Mouse (Mus musculus): Measurements from ENCODE around the gene Iah1. TPM values are rescaled to one million over a fixed set of nuclear protein-coding genes. Genes with fewer than 3 reads are reported as not detected.

The Iah1 gene
- polyA plus RNA-seq, 1 experiment = 50.1 TPM

DNA sequence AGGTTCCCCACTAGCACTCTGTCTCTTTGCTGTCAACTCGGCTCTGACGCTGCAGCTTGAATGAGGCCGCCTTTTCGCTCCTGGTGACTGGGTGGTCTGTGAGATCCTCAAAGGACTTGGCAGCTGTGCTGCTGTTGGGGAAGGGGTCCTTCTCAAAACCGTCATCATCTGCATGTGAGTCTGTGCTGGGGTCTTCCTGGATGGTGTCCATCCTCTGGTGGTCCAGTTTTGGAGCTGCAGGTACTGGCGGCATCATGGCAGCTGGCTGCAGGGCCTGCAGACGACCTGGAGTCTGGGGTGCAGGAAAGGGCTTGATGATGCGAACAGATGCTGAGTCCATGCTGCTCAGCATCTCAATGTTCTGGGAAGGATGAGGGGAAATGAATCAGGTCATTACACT lies 9.1 kb downstream of the Iah1 start:
- 98% methylated on average over 8 of the region's 8 CpGs for WGBS
- Histone ChIP-seq H3K4me1 (replicated peaks; ENCODE audit: control insufficient read depth, insufficient read depth, low read length) (no peaks in the 10 kb centered on the region), H3K36me3 (ENCODE audit: control insufficient read depth, insufficient read depth, low read length) (peaks cover 66% of the 10 kb centered on the region), H3K4me3 (ENCODE audit: control insufficient read depth, insufficient read depth, low read length) (no peak overlapping the region), H3K27me3 (ENCODE audit: control insufficient read depth, insufficient read depth, low read length) (no peaks in the 10 kb centered on the region), H3K27ac (ENCODE audit: control insufficient read depth, insufficient read depth, low read length) (no peak overlapping the region)
- TF ChIP-seq POLR2A (IDR thresholded peaks at IDR 0.05; ENCODE audit: control insufficient read depth, extremely low read depth, insufficient read depth, low read length, poor library complexity) (no peak), CTCF (IDR thresholded peaks at IDR 0.05; ENCODE audit: borderline replicate concordance, control insufficient read depth, extremely low read depth, insufficient read depth, low read length, poor library complexity) (no peak)
- no peak for DNase-seq

DNA sequence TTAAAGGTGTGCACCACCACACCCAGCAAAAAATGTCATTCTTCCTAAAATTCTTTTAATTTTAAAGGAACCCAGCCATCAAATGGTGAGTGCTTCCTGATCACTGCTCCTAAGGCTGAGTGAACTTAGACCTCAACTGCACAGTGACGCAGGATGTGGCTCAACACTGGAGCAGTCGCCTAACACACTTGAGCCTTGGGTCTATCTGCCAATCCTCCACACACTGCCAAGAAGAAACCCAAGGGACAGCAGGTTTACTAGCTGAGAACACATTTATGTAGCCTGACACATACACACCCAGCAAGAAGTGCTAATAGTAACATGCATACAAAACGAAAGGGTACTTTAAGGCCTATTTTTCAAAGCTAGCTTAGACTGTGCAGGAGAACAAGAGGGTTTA lies 10.1 kb downstream of the Iah1 start:
- TF ChIP-seq CTCF (IDR thresholded peaks at IDR 0.05; ENCODE audit: borderline replicate concordance, control insufficient read depth, extremely low read depth, insufficient read depth, low read length, poor library complexity) (no peak), POLR2A (IDR thresholded peaks at IDR 0.05; ENCODE audit: control insufficient read depth, extremely low read depth, insufficient read depth, low read length, poor library complexity) (no peak)
- no peak for DNase-seq
- H3K36me3 ChIP-seq (ENCODE audit: control insufficient read depth, insufficient read depth, low read length) = peaks cover 76% of the 10 kb centered on the region
- no peak overlapping the region for H3K27ac ChIP-seq (ENCODE audit: control insufficient read depth, insufficient read depth, low read length)
- WGBS = 96% methylated on average over 3 of the region's 3 CpGs
- H3K27me3 ChIP-seq (ENCODE audit: control insufficient read depth, insufficient read depth, low read length) = no peaks in the 10 kb centered on the region
- H3K4me1 ChIP-seq (replicated peaks; ENCODE audit: control insufficient read depth, insufficient read depth, low read length) = no peaks in the 10 kb centered on the region
- H3K4me3 ChIP-seq (ENCODE audit: control insufficient read depth, insufficient read depth, low read length) = no peak overlapping the region

DNA sequence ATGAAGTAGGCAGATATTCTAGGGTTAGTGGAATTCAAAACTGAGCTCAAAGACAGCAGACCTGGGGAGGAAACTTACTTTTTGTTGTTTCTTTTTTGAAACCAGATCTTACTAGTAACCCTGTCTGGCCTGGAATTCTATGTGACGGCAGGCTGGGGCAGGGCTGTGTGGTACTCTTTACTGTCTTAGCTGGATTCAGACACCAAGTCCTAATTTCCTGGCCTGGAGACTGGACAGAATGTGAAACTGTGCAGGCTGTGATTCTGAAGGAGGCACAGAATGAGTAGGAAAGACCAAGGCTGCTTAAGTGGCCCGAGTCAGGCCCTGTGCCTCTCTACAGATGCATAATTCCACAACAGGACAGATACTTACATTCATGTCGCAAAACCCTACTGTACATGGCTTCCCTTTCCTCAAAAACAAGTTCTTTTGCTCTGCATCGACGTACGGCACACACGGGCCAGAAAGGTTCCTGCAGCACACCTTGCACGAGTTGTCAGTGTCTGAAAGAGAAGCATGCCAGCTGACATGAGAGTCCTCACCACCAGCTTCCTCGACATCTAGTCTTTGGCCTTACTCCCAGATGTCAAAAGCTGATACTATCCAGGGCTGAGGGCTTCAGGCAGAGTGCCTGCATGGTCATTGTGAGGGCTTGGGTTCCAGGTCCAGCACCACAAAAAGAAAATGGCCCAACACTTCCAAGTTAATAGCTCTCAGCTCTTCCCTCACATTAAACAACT lies 13.6 kb downstream of the Iah1 start:
- DNase-seq = no peak
- no peaks in the 10 kb centered on the region for H3K27me3 ChIP-seq (ENCODE audit: control insufficient read depth, insufficient read depth, low read length)
- H3K4me1 ChIP-seq (replicated peaks; ENCODE audit: control insufficient read depth, insufficient read depth, low read length) = no peaks in the 10 kb centered on the region
- no peak overlapping the region for H3K4me3 ChIP-seq (ENCODE audit: control insufficient read depth, insufficient read depth, low read length)
- TF ChIP-seq CTCF (IDR thresholded peaks at IDR 0.05; ENCODE audit: borderline replicate concordance, control insufficient read depth, extremely low read depth, insufficient read depth, low read length, poor library complexity) = no peak
- TF ChIP-seq POLR2A (IDR thresholded peaks at IDR 0.05; ENCODE audit: control insufficient read depth, extremely low read depth, insufficient read depth, low read length, poor library complexity) = no peak
- WGBS = 95% methylated on average over 9 of the region's 9 CpGs
- H3K27ac ChIP-seq (ENCODE audit: control insufficient read depth, insufficient read depth, low read length) = no peak overlapping the region
- H3K36me3 ChIP-seq (ENCODE audit: control insufficient read depth, insufficient read depth, low read length) = peaks cover 87% of the 10 kb centered on the region

DNA sequence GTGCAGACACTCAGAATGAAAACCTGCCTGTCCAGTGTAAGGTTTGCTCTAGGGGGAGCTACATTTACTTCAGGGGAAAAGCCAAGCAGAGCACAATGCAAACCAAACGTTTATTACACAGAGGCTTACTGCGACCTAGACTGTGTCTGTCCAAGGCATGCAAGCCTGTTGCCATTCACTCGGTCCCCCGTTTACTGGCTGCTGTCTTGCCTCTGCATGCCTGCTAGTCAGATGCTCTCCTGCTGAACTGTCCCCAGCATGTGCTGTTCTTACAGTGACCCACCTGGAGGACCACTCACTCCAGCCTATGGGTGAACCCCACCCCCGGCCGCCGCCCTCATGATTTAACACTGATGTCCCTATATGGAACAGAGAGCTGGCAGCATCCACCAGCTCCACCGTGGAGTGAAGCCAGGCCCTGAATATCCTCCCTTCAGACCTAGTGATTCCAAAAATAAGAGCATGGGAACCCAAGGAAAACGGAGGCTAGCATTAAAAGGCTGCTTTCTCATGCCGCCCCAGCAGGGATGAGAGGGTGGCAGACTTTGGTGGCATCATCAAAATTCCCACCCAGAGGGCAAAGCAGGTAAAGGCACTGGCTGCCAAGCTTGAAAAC lies 14.9 kb downstream of the Iah1 start:
- Histone ChIP-seq H3K27ac (ENCODE audit: control insufficient read depth, insufficient read depth, low read length) (no peak overlapping the region; the same call in 1 of the 2 replicates), H3K27me3 (ENCODE audit: control insufficient read depth, insufficient read depth, low read length) (no peaks in the 10 kb centered on the region), H3K4me3 (ENCODE audit: control insufficient read depth, insufficient read depth, low read length) (no peak overlapping the region), H3K4me1 (replicated peaks; ENCODE audit: control insufficient read depth, insufficient read depth, low read length) (no peaks in the 10 kb centered on the region), H3K36me3 (ENCODE audit: control insufficient read depth, insufficient read depth, low read length) (peaks cover 81% of the 10 kb centered on the region)
- TF ChIP-seq CTCF (IDR thresholded peaks at IDR 0.05; ENCODE audit: borderline replicate concordance, control insufficient read depth, extremely low read depth, insufficient read depth, low read length, poor library complexity) (no peak), POLR2A (IDR thresholded peaks at IDR 0.05; ENCODE audit: control insufficient read depth, extremely low read depth, insufficient read depth, low read length, poor library complexity) (no peak)
- WGBS = 92% methylated on average over 10 of the region's 10 CpGs
- DNase-seq = no peak

DNA sequence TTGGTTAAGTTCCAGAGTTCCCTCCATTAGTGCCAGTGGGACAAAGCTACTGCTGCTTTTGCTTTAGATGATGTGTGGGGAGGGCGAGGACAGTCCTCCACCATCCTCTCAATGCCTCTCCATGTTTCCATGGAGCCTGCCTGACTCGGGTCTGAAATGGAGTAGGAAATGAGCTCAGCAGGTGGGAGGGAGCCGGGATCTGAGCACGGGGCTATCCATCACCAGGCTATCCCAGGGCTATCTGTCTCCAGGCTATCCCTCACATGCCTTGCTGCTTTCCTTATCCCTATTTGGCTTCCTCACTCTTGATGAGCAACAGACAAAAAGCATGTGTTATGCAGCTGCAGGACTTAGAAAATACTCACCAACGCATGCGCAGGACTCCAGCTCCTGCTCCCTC lies 15.5 kb downstream of the Iah1 start:
- no peaks in the 10 kb centered on the region for H3K27me3 ChIP-seq (ENCODE audit: control insufficient read depth, insufficient read depth, low read length)
- H3K27ac ChIP-seq (ENCODE audit: control insufficient read depth, insufficient read depth, low read length) = no peak overlapping the region
- DNase-seq = no peak
- H3K36me3 ChIP-seq (ENCODE audit: control insufficient read depth, insufficient read depth, low read length) = peaks cover 84% of the 10 kb centered on the region
- TF ChIP-seq POLR2A (IDR thresholded peaks at IDR 0.05; ENCODE audit: control insufficient read depth, extremely low read depth, insufficient read depth, low read length, poor library complexity) = no peak
- TF ChIP-seq CTCF (IDR thresholded peaks at IDR 0.05; ENCODE audit: borderline replicate concordance, control insufficient read depth, extremely low read depth, insufficient read depth, low read length, poor library complexity) = no peak
- no peak overlapping the region for H3K4me3 ChIP-seq (ENCODE audit: control insufficient read depth, insufficient read depth, low read length)
- WGBS = 94% methylated on average over 6 of the region's 6 CpGs
- H3K4me1 ChIP-seq (replicated peaks; ENCODE audit: control insufficient read depth, insufficient read depth, low read length) = no peaks in the 10 kb centered on the region

DNA sequence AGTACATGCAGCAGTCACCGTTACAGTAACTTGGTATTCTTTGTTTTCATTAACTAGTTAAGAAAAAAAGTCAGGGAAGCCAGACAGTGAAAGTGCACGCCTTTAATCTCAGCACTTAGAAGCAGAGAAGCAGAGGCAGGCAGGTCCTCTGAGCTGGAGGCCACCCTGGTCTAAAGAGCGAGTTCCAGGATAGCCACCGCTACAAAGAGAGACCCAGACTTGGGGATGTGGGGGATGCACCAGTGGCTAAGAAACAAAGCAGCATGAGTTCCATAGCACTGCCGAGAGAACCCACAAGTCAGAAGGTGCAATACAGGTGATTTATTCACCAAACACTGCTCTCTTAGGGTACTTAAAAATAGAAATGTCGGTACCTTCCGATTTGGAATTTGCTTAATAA lies 16.8 kb downstream of the Iah1 start:
- DNase-seq = no peak
- peaks cover 79% of the 10 kb centered on the region for H3K36me3 ChIP-seq (ENCODE audit: control insufficient read depth, insufficient read depth, low read length)
- H3K4me3 ChIP-seq (ENCODE audit: control insufficient read depth, insufficient read depth, low read length) = no peak overlapping the region
- no peak overlapping the region for H3K27ac ChIP-seq (ENCODE audit: control insufficient read depth, insufficient read depth, low read length)
- H3K4me1 ChIP-seq (replicated peaks; ENCODE audit: control insufficient read depth, insufficient read depth, low read length) = no peaks in the 10 kb centered on the region
- no peaks in the 10 kb centered on the region for H3K27me3 ChIP-seq (ENCODE audit: control insufficient read depth, insufficient read depth, low read length)
- no peak for TF ChIP-seq CTCF (IDR thresholded peaks at IDR 0.05; ENCODE audit: borderline replicate concordance, control insufficient read depth, extremely low read depth, insufficient read depth, low read length, poor library complexity)
- TF ChIP-seq POLR2A (IDR thresholded peaks at IDR 0.05; ENCODE audit: control insufficient read depth, extremely low read depth, insufficient read depth, low read length, poor library complexity) = no peak
- WGBS = 96% methylated on average over 7 of the region's 7 CpGs
